Mouse (Mus musculus): ENCODE results near the gene Lhfpl4. TPM values are rescaled to one million over a fixed set of nuclear protein-coding genes. Genes with fewer than 3 reads are reported as not detected.

The Lhfpl4 gene
- total and polyA plus RNA-seq, 3 experiments = 0.19 to 7.7 TPM; not detected in 1

- Histone ChIP-seq H3K4me1 (ENCODE audit: control insufficient read depth in 1 of 2, insufficient read depth in 2 of 2, low read length in 2 of 2) (peaks cover 11 to 12% of the 10 kb centered on the region in 2 experiments), H3K9me3 (replicated peaks; ENCODE audit: insufficient read depth, low read length) (no peaks in the 10 kb centered on the region), H3K9ac (ENCODE audit: control insufficient read depth, low read depth, low read length, poor library complexity, severe bottlenecking) (peak overlapping the region; percentile 77), H3K27me3 (ENCODE audit: control insufficient read depth in 1 of 2, insufficient read depth in 2 of 2, low read length in 2 of 2) (peaks cover 3 to 7% of the 10 kb centered on the region in 2 experiments), H3K79me2 (ENCODE audit: control insufficient read depth, insufficient read depth, low read length, poor library complexity) (peaks cover 6% of the 10 kb centered on the region), H3K36me3 (ENCODE audit: control insufficient read depth in 1 of 2, insufficient read depth in 2 of 2, low read length in 2 of 2) (peaks cover 0 to 14% of the 10 kb centered on the region in 2 experiments; a peak in 2 of 4 replicates), H3K27ac (ENCODE audit: control insufficient read depth, low read depth, low read length) (no peak overlapping the region), H3K4me3 (ENCODE audit: control insufficient read depth in 1 of 2, insufficient read depth in 1 of 2, low read depth in 2 of 2, low read length in 2 of 2) (peak overlapping the region; percentile 68 to 79)
- DNase-seq (ENCODE audit: low read depth, low spot score) = peak; percentile 37
- no peak for TF ChIP-seq CTCF (IDR thresholded peaks at IDR 0.05 in 2 of 3, conservative IDR thresholded peaks at IDR 0.05 in 1 of 3; ENCODE audit: control insufficient read depth in 1 of 3, insufficient read depth in 1 of 3, low read depth in 2 of 3, low read length in 3 of 3, poor library complexity in 1 of 3, severe bottlenecking in 1 of 3)
- TF ChIP-seq HCFC1 (IDR thresholded peaks at IDR 0.05; ENCODE audit: low read depth, low read length) = no peak
- no peak for TF ChIP-seq ZKSCAN1 (IDR thresholded peaks at IDR 0.05; ENCODE audit: low read depth, low read length)
- no peak for TF ChIP-seq UBTF (IDR thresholded peaks at IDR 0.05; ENCODE audit: borderline replicate concordance, insufficient read depth, low read depth, low read length)
- TF ChIP-seq CHD1 (IDR thresholded peaks at IDR 0.05; ENCODE audit: low read depth, low read length) = no peak
- no peak for TF ChIP-seq CHD2 (IDR thresholded peaks at IDR 0.05; ENCODE audit: low read length)
- no peak for TF ChIP-seq POLR2AphosphoS5 (IDR thresholded peaks at IDR 0.05; ENCODE audit: borderline replicate concordance, low read depth, low read length)
- TF ChIP-seq MAFK (IDR thresholded peaks at IDR 0.05; ENCODE audit: borderline replicate concordance, low read depth, low read length) = no peak
- TF ChIP-seq SIN3A (IDR thresholded peaks at IDR 0.05; ENCODE audit: low read length) = no peak
- no peak for TF ChIP-seq MXI1 (IDR thresholded peaks at IDR 0.05; ENCODE audit: low read depth, low read length)
- TF ChIP-seq RAD21 (IDR thresholded peaks at IDR 0.05; ENCODE audit: low read depth, low read length) = no peak
- TF ChIP-seq MYC (IDR thresholded peaks at IDR 0.05; ENCODE audit: low read depth, low read length) = no peak
- TF ChIP-seq ZMIZ1 (IDR thresholded peaks at IDR 0.05; ENCODE audit: low read depth, low read length) = no peak
- no peak for TF ChIP-seq TAL1 (IDR thresholded peaks at IDR 0.05; ENCODE audit: low read length)
- no peak for TF ChIP-seq GATA1 (IDR thresholded peaks at IDR 0.05; ENCODE audit: low read depth, low read length)
Observed at GRCm38 (mm10) chr6:113238442-113238841, 43.3 kb upstream of the Lhfpl4 start.

GRCm38 (mm10) chr6:113237542-113238270, 42.5 kb upstream of the Lhfpl4 start, which contains the start of gene Mtmr14:
Gene Mtmr14, plus strand, starts transcription at chr6:113237843.
- Histone ChIP-seq H3K79me2 (ENCODE audit: control insufficient read depth, insufficient read depth, low read length, poor library complexity) (peaks cover 6% of the 10 kb centered on the region), H3K27me3 (ENCODE audit: control insufficient read depth in 1 of 2, insufficient read depth in 2 of 2, low read length in 2 of 2) (peaks cover 3 to 7% of the 10 kb centered on the region in 2 experiments), H3K4me3 (ENCODE audit: control insufficient read depth in 1 of 2, insufficient read depth in 1 of 2, low read depth in 2 of 2, low read length in 2 of 2) (peak within 1 kb of the TSS; percentile 68 to 79), H3K9me3 (replicated peaks; ENCODE audit: insufficient read depth, low read length) (no peaks in the 10 kb centered on the region), H3K4me1 (ENCODE audit: control insufficient read depth in 1 of 2, insufficient read depth in 2 of 2, low read length in 2 of 2) (peaks cover 6 to 11% of the 10 kb centered on the region in 2 experiments), H3K27ac (ENCODE audit: control insufficient read depth, low read depth, low read length) (peak within 1 kb of the TSS; percentile 67), H3K9ac (ENCODE audit: control insufficient read depth, low read depth, low read length, poor library complexity, severe bottlenecking) (peak within 1 kb of the TSS; percentile 77), H3K36me3 (ENCODE audit: control insufficient read depth in 1 of 2, insufficient read depth in 2 of 2, low read length in 2 of 2) (peaks cover 0 to 7% of the 10 kb centered on the region in 2 experiments; a peak in 2 of 4 replicates)
- DNase-seq (ENCODE audit: low read depth, low spot score) = peak; percentile 99
- TF ChIP-seq ZNF384 (IDR thresholded peaks at IDR 0.05; ENCODE audit: low read depth, low read length) = no peak
- no peak for TF ChIP-seq USF1 (IDR thresholded peaks at IDR 0.05; ENCODE audit: low read depth, low read length)
- TF ChIP-seq MAFK (IDR thresholded peaks at IDR 0.05; ENCODE audit: borderline replicate concordance, low read depth, low read length) = no peak
- TF ChIP-seq HCFC1 (IDR thresholded peaks at IDR 0.05; ENCODE audit: low read depth, low read length) = peak; percentile 87
- peak; percentile 95; the same call in 1 of the 2 replicates for TF ChIP-seq SIN3A (IDR thresholded peaks at IDR 0.05; ENCODE audit: low read length)
- no peak for TF ChIP-seq SMC3 (IDR thresholded peaks at IDR 0.05; ENCODE audit: low read depth, low read length)
- TF ChIP-seq CHD2 (IDR thresholded peaks at IDR 0.05; ENCODE audit: low read length) = no peak; the same call in 1 of the 2 replicates
- TF ChIP-seq POLR2AphosphoS2 (IDR thresholded peaks at IDR 0.05; ENCODE audit: low read length) = peak; percentile 63; the same call in 1 of the 2 replicates
- TF ChIP-seq ELF1 (IDR thresholded peaks at IDR 0.05; ENCODE audit: low read depth, low read length) = peak; percentile 79
- no peak for TF ChIP-seq POLR2AphosphoS5 (IDR thresholded peaks at IDR 0.05; ENCODE audit: borderline replicate concordance, low read depth, low read length)
- no peak for TF ChIP-seq GATA1 (IDR thresholded peaks at IDR 0.05; ENCODE audit: low read depth, low read length)
- TF ChIP-seq KAT2A (conservative IDR thresholded peaks at IDR 0.05; ENCODE audit: low read depth, low read length) = no peak; the same call in 1 of the 2 replicates
- TF ChIP-seq NELFE (IDR thresholded peaks at IDR 0.05; ENCODE audit: low read depth, low read length) = peak; percentile 49; the same call in 1 of the 2 replicates
- peak; percentile 27; the same call in 1 of the 2 replicates for TF ChIP-seq RCOR1 (IDR thresholded peaks at IDR 0.05; ENCODE audit: low read depth, low read length)
- TF ChIP-seq USF2 (IDR thresholded peaks at IDR 0.05; ENCODE audit: borderline replicate concordance in 1 of 2, insufficient read depth in 1 of 2, low read depth in 1 of 2, low read length in 2 of 2) = no peak
- TF ChIP-seq TAL1 (IDR thresholded peaks at IDR 0.05; ENCODE audit: low read length) = no peak
- TF ChIP-seq GABPA (IDR thresholded peaks at IDR 0.05; ENCODE audit: low read depth, low read length) = no peak
- TF ChIP-seq NRF1 (IDR thresholded peaks at IDR 0.05; ENCODE audit: insufficient read depth, low read depth, low read length, poor library complexity, severe bottlenecking) = no peak
- TF ChIP-seq RAD21 (IDR thresholded peaks at IDR 0.05; ENCODE audit: low read depth, low read length) = no peak
- TF ChIP-seq BHLHE40 (IDR thresholded peaks at IDR 0.05; ENCODE audit: borderline replicate concordance, low read depth, low read length) = no peak
- TF ChIP-seq ZMIZ1 (IDR thresholded peaks at IDR 0.05; ENCODE audit: low read depth, low read length) = peak; percentile 60; the same call in 1 of the 2 replicates

Measured in MEL (cell line).